Mouse (Mus musculus) kidney, postnatal 25 days (tissue): ENCODE measurements at regions not wholly inside any gene's neighbourhood (a gene's known extent, or its start where the extent isn't known, plus 50 kb on each side); places are given as distances from the start of the nearest gene placed in this dataset.
A peak's percentile ranks its signal among the peaks of the same experiment; 100 is the strongest.

Experiments used
- DNase-seq, 2 experiments: peaks; one replicate each; pipeline ENCODE4 v3.0.0; 2021; ENCODE audit warnings: mixed read lengths in 2 of 2

DNA sequence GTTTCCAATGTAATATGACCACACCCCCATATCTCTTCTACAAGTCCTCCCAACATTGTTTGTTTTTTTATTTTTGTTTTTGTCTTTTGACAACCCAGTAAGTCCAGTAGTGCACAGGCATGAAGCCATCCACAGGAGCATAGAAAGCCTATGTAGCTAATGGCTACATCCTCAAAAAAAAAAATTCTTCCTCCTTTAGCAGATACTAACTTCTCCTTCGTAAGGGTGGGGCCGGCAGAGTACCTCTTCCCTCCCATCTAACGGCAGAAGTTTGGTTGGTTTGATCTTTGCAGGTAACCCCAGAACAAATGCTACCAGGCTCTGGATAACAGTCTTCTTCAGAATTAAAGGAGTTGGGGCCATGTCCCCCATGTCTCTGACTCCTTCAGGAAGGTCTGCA, 158.9 kb downstream of the Ly86 start:
- DNase-seq: no peak

DNA sequence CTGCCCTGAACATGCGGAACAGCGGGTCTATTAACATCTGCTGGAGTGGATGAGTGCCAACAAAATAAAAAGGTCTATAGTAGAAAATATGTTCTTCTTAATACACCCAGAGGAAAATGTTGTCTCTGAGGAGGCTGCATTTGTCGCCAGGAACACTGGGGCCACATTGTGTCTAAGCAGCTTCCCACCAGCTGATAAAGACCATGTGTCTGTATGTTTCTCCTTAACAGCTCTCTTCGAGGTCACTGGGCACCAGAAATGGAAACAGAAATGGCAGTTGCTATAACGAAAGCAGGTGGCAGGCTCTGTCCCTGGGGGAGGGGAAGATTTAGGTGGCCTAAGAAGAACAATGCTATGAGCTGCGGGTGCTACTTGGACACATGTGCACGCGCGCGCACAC, 159.4 kb downstream of the Ly86 start:
- DNase-seq: no peak

DNA sequence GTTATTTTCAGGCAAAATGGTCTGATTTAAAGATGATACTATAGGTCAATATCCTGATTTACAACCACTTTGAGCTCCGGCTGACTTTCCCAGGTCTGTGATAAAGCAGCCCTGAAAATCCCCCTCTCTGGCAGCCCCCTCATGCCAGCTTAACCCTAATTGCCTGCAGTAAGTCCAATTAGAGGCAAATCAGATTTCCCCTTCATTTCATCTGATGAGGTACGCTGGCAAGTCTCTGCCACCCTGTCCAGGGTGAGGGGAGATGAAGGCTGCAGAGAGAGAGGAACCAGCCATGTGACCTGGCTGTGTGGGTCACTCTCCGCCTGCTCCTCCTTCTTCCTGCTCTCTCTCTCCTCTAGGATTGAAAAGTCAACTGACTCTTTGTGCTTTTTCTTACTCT, 160.6 kb downstream of the Ly86 start:
- no peak for DNase-seq

DNA sequence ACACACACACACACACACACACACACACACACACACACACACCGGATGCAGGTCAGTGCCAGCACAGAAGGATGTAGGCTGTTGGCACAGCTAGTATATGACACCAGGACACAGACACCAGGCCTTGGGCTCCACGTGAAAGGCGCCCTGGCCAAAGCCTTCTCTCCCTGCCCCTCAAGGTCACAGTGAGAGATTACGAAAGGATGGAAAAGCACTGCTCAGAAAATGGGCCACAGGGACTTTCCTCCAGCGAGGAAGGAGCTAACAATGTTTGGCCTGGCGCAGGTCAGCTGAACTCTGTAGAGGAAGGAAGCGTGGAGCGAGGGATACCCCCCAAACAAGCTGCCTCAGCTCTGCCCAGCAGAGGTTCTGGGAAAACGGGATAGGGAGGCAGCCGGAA, 161.0 kb downstream of the Ly86 start:
- peak; percentile 54 to 84 for DNase-seq

DNA sequence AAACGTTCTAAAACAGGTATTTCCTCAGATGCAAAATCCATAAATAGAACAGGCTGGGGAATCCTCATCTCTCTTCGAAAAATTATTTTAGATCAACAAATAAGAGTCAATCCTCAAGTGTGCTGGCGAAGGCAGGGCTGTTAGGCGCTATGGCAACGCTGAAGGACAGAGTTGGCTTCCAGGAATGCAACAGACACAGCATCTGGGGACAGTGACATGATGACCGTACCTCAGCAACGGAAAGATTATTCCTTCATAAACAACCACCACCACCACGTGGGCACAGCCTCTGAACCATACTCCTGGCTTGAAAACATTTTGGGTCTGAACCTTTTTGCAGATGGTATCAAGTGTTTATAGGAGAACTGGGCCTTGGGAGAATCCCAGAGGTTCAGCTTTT, 161.7 kb downstream of the Ly86 start:
- DNase-seq: no peak

DNA sequence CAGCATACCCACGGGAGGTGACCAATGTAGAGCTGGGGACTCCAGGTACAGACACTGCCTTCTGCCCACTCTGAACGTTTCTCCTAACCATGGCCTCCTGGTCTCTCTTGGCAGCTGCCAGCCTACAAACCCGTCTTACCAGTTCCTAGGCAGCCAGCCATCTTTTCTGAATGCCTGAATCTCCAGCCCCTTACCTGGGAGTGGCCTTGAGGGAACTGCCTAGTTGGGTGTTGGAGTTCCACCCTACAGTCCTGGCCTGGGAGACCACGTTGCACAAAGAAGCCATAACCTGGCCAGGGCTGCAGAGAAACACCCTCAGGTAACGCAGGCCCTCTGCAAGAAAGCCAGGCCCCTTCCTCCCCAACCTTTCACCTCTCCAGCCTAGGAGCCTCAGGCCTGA, 162.1 kb downstream of the Ly86 start:
- DNase-seq: peak; percentile 75 to 90

DNA sequence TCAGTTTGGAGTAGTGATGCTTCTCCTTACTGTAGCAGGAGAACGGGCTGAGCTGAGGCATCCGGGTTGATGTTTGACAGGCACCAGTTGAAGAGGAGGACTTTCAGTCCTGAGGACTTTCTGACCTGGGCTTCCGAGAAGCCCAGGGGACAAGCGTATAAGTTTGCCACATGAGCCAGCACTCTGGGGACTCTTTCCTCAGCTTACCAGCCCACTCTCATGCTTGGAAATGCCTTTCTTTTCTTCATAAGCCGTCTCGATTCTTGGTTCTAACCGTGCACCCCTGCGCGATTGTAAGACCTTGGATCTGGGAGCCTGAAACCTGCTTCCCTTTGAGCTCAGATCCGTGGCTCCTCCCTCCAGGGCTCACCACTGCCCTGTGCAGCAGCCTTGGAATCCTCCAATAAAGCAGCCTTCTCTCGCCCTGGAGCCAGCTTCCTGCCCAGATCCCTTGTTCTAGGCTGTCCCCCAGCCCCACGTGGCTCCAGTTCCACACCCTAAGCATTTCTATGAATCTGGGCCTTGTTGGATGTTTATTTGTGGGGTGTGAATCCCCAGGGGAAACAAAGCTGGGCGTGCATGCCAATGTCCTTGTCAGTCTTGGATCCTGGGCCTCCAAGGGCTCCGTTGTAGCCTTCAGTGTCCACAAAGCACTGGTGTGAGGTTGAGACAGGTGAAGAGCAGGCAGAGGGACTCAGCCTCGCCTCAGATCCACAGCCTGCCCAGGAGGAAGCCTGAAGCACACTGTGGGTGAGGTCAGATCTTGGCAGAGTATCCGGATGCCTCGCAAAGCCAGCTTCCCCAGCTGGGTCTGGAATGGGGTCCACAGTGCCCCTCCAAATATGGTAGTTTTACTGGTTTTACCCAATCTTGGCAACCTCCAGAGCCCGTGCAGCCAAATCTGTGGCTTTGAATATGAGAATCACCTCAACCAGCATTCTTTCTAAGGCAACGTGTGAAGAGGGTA, 163.7 kb downstream of the Ly86 start:
- peak; percentile 62 to 87 for DNase-seq

DNA sequence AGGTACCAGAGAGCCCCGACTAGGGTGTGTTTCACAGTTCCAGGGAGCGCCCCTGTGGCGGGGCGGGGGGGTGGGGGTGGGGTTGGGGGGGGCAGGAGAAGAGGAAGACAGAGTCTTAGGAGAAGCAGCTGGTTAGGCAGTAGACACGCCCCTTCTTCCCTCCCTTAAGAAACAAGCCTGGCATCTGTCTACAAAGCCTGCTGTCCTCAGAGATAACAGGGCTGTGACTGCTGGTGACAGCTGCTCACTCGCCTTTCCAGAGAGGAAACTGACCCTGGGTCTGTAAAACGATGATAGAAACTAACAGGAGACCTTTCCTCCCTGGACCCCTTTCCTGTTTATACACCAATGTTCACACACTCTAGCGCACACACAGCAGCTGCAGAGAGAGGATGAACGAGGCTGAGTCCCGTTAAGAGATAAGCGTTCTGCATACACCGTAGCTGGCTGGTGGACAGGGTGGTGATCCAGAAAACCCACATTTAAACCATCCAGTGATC, 164.4 kb downstream of the Ly86 start:
- peak in 1 of 2 experiments; percentile 24 for DNase-seq

DNA sequence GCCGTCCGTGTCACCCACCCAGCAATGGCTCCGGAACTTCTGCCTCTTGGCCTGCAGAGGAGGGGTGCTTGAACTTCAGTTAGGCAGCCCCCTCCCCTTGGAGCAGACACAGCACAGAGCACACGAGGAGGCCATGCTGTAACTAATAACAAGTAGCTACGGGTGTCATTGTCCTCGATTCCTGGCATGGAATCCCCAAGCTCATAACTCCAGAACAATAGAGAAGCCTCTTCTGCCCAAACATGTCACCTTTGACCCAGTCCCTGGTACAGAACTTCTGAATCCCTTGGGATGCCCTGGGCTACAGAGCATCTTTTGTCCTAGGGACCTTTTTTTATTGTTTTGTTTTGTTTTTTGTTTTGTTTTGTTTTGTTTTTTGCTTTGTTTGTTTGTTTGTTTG, 165.5 kb downstream of the Ly86 start:
- DNase-seq: no peak

DNA sequence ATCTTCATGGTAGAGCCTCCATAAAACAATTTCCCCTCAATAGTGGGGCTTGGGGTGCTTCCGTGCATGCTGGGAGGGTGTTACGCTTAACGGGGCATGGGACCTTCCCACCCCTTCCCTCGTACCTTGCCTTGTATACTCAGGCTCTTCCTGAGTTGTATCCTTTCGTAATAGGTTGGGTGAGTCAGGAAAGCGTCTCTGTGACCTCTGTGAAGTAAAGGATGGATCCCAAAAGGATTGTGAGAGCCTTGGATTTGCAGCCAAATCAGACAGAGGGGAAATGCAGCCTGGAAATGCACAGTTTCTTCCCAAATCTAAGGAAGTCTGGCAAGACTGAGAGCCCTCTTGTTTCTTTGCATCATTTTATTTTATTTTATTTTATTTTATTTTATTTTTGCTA, 166.0 kb downstream of the Ly86 start:
- DNase-seq: no peak

DNA sequence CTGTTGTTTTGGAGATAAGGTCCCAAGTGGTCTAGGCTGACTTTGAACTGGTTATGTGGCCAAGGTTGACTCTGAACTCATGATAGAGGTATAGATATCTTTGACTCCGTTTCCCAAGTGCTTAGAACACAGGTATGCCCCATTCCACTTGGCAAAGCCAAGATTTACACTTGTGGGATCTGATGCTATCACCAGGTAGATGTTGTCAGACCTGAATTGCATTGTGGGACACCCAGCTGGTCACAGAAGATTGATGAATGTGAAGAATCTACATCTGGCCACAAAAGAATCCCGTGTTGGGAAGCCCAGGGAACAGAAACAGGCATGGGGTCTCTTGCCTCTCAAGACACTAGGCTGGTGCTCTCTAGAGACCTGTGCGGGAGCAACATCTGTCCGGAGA, 166.4 kb downstream of the Ly86 start:
- DNase-seq: no peak

DNA sequence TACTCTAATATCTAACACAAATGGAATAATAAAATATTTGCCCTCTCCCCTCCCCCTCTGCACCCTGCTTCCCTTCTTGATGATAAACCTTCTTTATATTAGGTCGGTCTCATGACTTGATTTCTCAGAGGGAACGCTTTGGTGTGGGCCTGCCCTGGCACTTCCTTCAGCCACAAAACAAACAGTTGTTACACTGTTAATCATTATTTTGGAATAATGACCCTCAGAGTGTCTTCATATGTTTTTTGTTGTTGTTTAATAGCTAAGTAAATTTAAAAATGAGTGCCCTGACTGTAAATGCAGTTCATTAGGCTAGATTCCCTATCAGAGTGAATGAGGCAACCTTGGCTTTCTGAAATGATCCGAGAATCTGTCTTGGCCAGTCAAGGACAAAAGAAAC, 167.8 kb downstream of the Ly86 start:
- no peak for DNase-seq

DNA sequence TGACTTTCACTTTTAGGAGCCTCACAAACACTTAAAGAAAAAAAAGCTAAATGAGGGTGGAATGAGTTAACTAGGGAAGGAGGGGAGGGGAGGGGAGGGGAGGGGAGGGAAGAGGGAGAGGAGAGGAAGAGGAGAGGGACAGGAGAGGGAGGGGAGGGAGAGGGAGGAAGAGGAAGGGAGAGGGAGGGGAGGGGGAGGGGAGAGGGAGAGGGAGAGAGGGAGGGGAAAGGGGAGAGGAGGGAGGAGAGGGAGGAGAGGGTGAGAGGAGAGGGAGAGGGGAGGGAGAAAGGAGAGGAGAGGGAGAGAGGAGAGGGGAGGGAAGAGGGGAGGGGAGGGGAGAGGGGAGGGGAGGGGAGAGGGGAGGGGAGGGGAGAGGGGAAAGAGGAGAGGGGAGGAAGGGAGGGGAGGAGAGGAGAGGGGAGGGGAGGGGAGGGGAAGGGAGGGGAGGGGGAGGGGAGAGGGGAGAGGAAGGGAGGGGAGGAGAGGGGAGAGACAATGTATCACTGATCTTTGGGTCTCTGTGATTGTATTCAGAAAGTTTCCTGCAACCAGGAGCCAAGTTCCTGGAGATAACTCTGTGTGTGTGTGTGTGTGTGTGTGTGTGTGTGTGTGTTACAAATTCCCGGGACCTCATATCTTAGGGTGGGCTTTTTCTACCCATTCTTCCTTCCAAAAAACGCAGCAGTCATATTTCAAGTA, 168.3 kb downstream of the Ly86 start:
- DNase-seq: no peak

DNA sequence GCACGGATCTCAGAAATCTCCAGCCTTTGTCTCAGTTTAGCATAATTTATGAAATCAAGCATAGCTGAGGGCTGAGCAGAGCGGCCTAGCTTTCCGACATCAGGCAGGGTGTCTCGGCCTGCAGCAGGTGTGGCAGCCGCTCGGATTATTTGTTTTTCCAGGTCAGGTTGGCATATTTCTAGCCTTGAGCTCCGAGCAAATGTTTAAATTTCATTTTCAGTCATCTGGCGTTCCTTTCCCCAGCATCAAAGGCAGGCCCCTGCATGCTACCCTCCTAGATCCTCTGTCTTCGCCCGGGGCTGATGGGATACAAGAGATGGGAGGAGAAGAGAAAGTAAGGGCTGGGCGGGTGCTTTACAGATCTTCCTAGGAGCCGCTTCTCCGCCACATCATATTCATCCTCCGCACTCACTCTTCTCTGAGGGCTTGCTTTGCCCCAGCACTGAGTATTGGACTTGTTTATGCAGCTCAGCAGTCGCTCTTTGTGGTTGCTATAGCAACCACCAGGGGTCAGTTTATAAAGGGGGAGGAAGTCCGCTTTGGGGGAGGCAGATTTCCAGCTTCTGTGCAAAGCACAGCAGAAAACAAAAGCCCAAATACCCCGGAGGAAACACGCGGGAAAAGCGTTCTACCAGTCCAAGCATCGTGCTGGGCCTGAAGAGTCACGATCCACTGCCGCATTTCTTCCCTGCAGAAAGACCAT, 169.0 kb downstream of the Ly86 start:
- peak; percentile 68 to 84 for DNase-seq

DNA sequence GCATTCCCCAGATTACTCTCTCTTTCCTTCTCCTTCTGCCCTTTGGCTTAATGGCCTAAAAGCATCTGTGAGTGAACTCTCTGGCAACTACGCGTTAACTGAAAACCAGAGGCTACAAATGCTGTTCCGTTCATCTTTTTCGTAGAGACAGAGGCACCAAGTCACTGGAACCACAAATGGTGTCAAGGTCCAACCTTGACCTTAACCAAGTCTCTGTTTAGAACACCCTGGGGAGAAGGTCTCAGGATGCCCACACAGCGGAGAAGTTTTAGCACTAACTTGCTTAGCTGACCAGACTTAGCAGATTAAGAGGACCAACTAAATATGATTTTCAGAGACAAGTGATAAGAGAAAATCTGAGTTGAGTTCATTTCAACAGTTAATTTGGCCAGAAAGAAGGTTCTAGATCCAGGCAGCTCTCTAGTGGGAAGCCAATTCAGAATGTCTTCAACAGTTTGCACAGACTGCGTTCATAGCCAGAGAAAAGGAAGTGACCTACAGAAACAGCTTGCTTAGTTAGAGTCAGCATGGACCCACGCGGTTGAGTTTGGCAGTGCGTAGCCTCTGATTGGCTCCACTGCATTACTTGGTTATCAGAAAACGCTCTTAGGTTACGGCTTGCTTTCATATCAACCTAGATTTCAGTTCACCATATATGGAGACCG, 169.8 kb downstream of the Ly86 start:
- no peak for DNase-seq

DNA sequence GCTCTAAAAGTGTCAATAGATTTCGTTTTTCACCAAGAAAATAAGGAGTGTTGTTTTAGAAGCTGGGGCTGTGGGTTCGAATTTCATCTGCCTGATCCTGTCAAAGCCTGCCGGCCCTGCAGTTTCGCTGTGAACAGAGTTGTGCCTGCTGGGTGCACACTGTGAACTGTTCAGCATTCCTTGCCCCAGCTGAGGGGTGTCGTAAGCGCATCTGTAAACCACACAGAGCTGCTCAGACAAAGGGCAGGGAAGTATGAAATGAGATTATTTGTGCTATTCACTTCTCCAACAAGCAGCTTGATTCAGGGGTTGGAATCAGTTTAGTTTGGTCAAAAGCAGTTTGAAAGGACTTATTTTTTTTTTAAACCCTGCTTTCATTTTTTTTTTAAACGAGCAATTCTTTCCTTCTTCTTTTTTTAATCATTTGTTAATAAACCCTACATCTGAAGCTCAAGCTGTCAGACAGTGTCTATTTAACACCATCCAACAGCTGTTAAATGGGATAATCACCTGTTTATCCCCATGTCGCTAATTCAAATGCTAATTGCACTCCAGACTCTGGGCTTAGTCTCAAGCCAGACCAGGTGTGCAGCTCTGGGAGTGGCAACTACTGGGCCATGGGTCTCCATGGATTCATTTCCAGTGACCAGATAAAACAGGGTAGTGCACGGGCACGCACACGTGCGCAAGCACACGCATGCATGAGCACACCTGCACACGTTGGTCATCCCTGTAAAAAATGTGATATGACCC, 172.2 kb downstream of the Ly86 start:
- no peak for DNase-seq

DNA sequence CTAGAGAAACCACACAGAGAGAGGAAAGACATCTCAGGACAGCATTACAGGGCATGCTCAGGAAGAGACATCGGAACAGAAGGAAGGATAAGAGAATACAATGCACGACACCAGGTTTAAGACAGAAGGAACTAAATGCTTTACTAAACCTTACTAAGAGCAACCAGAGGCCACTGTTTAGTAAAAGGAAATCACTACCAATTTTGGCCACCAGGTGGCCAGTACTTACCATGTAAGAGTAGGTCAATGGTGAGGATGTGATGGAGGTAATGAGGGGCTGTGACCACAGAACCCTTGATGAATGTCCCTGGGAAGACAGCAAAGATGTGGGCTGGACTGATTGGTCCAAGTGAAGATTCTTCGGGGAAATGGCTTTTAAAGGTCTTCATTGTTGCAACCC, 174.9 kb downstream of the Ly86 start:
- peak in 1 of 2 experiments; percentile 77 for DNase-seq

DNA sequence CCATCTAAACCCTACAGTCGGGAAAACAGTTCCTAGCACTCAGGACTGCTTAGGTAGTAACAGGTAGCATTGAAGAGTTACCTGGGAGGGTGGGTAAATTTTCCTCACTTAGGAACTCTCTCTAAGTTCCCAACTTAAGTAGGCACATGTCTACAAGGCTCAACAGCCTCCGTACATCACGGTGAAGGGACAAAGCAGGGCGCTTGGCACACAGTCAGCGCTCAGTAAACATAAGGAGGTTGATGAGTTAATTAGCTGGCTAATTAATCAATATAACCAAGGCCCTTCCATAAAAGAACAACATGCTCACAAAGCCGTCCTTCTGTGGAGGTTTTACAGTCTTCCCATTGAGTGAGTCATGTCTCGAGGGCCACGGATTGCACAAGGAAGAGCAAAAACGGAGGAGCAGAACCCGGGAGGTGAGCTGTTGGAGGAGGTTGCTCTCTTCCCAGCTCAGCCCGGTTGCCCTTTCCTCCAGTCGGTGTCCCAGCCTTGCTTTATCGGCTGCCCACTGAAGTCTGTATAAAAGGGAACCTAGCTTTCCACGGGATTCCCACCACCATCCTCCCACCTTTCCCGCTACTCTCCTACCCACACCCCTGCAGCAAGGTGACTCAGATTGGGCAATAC, 180.2 kb downstream of the Ly86 start:
- DNase-seq: no peak

DNA sequence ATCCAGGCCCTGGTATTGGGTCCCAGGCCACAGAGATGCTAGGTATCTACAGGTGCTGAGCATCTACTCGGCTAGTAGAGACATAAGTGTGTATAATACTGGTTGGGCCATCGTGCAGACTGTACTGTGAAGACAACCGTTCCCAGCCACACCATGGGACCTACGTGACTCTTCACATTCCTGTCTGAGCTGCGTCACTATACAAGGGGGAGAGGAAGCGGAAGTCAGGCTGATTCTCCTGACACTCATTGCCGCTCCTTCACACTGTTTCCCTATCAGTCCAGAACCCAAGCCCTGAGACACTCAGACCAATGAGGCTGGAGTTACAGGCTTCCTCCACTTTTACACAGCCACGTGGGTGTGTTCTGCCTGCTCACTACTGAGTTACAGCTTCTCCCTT, 181.1 kb downstream of the Ly86 start:
- no peak for DNase-seq

DNA sequence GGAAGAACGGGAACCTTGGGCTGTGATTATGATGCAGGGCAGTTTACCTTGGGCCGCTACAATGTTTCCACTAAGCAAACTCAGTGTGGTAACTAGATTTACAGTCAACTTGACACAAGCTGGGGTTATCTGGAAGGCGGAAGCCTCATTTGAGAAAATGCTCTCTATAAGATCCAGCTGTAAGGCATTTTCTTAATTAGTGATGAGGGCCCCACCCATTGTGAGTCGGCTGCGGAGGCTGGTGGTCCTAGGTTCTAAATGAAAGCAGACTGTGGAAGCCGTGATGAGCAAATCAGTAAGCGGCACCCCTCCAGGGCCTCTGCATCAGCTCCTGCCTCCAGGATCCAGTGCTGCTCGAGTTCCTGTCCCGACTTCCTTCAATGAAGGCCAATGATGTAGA, 183.4 kb downstream of the Ly86 start:
- DNase-seq: no peak

DNA sequence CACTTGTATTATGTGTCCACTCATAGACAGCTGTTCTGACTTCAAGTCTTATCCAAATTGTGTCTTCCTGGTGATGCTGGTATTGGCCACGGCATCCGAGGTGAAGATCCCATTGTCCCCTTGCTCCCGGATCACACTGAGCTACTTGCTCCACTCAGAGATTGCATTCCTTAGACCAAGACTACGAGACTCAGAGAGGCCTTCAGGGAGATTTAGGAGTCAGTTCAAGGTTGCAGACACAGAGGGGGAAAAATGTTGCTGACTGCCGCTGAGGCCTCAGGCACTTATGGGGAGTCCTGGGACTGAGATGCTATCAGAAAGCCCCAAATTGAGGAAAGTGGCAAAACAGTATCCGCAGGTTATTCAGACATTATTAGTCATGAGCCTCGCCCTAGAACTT, 183.9 kb downstream of the Ly86 start:
- no peak for DNase-seq
